ENCODE assay signal across 8 mouse cellular contexts in genomic region chr14:20891941-20892402, GRCm38 (mm10). TPM values are rescaled to one million over a fixed set of nuclear protein-coding genes. Genes with fewer than 3 reads are reported as not detected.
DNase-seq lines count a peak whose midpoint lies in the region; ATAC-seq and TF ChIP-seq lines count a peak whose summit lies in the region.

No protein-coding gene starts in this region.

- H3K27me3 ChIP-seq in kidney, embryonic 16.5 days (ENCODE audit: insufficient read depth, low read length), result no peaks in the 10 kb centered on the region
- H3K27me3 ChIP-seq in midbrain, embryonic 15.5 days (replicated peaks), result no peaks in the 10 kb centered on the region

- intact Hi-C loops in left cerebral cortex, postnatal 25 days (cut with DNase I), result no loop called here

- no peak for TF ChIP-seq CTCF in embryonic fibroblast, embryonic 13.5 days (IDR thresholded peaks at IDR 0.05; ENCODE audit: borderline replicate concordance, insufficient read depth, low read length)

- 20% methylated on average over 9 of the region's 9 CpGs for WGBS in kidney, embryonic 16.5 days
- 35% methylated on average over 9 of the region's 9 CpGs for WGBS in midbrain, embryonic 15.5 days

- H3K4me2 ChIP-seq in kidney, embryonic 16.5 days (replicated peaks; ENCODE audit: low read depth, low read length), result no peak overlapping the region
- no peak overlapping the region for H3K4me2 ChIP-seq in midbrain, embryonic 15.5 days

- DNase-seq in kidney, adult 18-20 months, result no peak
- peak; percentile 46 for DNase-seq in heart, postnatal 4 days
- DNase-seq in left cerebral cortex, postnatal 25 days (ENCODE audit: low spot score in 2 of 2), result peak; percentile 11 to 85
- no peak for DNase-seq in T-cell, adult 2 months (ENCODE audit: low spot score)
- no peak for DNase-seq in testis, postnatal 10 days (ENCODE audit: low spot score)

- TF ChIP-seq POLR2A in embryonic fibroblast, embryonic 13.5 days (IDR thresholded peaks at IDR 0.05; ENCODE audit: low read depth, low read length), result peak; percentile 14; the same call in 1 of the 2 replicates

- H3K36me3 ChIP-seq in kidney, embryonic 16.5 days (ENCODE audit: insufficient read depth, low read length), result no peaks in the 10 kb centered on the region
- no peaks in the 10 kb centered on the region for H3K36me3 ChIP-seq in midbrain, embryonic 15.5 days (replicated peaks)

- peak overlapping the region; percentile 44 for H3K27ac ChIP-seq in kidney, embryonic 16.5 days (ENCODE audit: low read length)
- H3K27ac ChIP-seq in embryonic fibroblast, embryonic 13.5 days (ENCODE audit: insufficient read depth, low read length), result peak overlapping the region; percentile 100
- no peak overlapping the region for H3K27ac ChIP-seq in midbrain, embryonic 15.5 days

- H3K4me3 ChIP-seq in kidney, embryonic 16.5 days (ENCODE audit: low read length), result no peak overlapping the region
- no peak overlapping the region for H3K4me3 ChIP-seq in embryonic fibroblast, embryonic 13.5 days (ENCODE audit: insufficient read depth, low read length)
- H3K4me3 ChIP-seq in midbrain, embryonic 15.5 days, result no peak overlapping the region

- ATAC-seq in kidney, embryonic 16.5 days (ENCODE audit: low FRiP score, low TSS enrichment), result peak; percentile 77
- 0 out of 2 replicates have a peak, but pooled peaks have one; percentile 37 for ATAC-seq in midbrain, embryonic 15.5 days (replicated peaks)

- H3K9me3 ChIP-seq in kidney, embryonic 16.5 days (ENCODE audit: low read length), result no peaks in the 10 kb centered on the region
- H3K9me3 ChIP-seq in midbrain, embryonic 15.5 days, result no peaks in the 10 kb centered on the region

- H3K4me1 ChIP-seq in kidney, embryonic 16.5 days (ENCODE audit: insufficient read depth, low read length), result peaks cover 15% of the 10 kb centered on the region
- H3K4me1 ChIP-seq in embryonic fibroblast, embryonic 13.5 days (ENCODE audit: control insufficient read depth, insufficient read depth, low read length), result peaks cover 19% of the 10 kb centered on the region
- no peaks in the 10 kb centered on the region for H3K4me1 ChIP-seq in midbrain, embryonic 15.5 days

- H3K9ac ChIP-seq in kidney, embryonic 16.5 days (replicated peaks; ENCODE audit: low read length), result no peak overlapping the region
- no peak overlapping the region for H3K9ac ChIP-seq in midbrain, embryonic 15.5 days

RNA-seq across cellular contexts. Expression of gene Vcl, which starts 37.2 kb away (rescaled TPM):
- polyA plus RNA-seq in kidney, embryonic 16.5 days (2015; fragmentation: Nextera tagmentation; extraction: Ambion mirVana), result 54.9 and 57.7 TPM in 2 replicates
- 494 and 636 TPM in 2 replicates for polyA plus RNA-seq in embryonic fibroblast, embryonic 13.5 days (2011; ENCODE audit: insufficient read length, low read depth, missing spikeins)
- total RNA-seq in heart, postnatal 4 days (2021), result 100 to 1,000 TPM; 200 to 201 TPM
- 10 to 100 TPM; 24.0 to 24.7 TPM for total RNA-seq in left cerebral cortex, postnatal 25 days (2021)
- polyA plus RNA-seq in midbrain, embryonic 15.5 days (2015; fragmentation: Nextera tagmentation; extraction: Ambion mirVana), result 12.2 and 12.8 TPM in 2 replicates

RNA-seq across cellular contexts. Expression of gene Plau, which starts 55.5 kb away (rescaled TPM):
- polyA plus RNA-seq in kidney, embryonic 16.5 days (2015; fragmentation: Nextera tagmentation; extraction: Ambion mirVana), result 21.7 and 21.8 TPM in 2 replicates
- polyA plus RNA-seq in embryonic fibroblast, embryonic 13.5 days (2011; ENCODE audit: insufficient read length, low read depth, missing spikeins), result 75.9 and 142 TPM in 2 replicates
- total RNA-seq in heart, postnatal 4 days (2021), result 10 to 100 TPM; 11.1 to 11.9 TPM
- total RNA-seq in left cerebral cortex, postnatal 25 days (2021), result 1 to 10 TPM; 5.9 to 7.8 TPM
- 0.23 and 0.31 TPM in 2 replicates for polyA plus RNA-seq in midbrain, embryonic 15.5 days (2015; fragmentation: Nextera tagmentation; extraction: Ambion mirVana)

Comparison
In these comparisons a context has a peak if more than half of its experiments do, and no peak if none do; other contexts are left out.
1. DNase-seq: peak in heart, postnatal 4 days (single experiment) and left cerebral cortex, postnatal 25 days (2 of 2); none in kidney, adult 18-20 months (single experiment), T-cell, adult 2 months (single experiment) and testis, postnatal 10 days (single experiment).
2. RNA of gene Plau, which starts 55.5 kb away (polyA plus RNA-seq): 75.9 to 142 TPM in embryonic fibroblast, embryonic 13.5 days and 21.7 to 21.8 TPM in kidney, embryonic 16.5 days; 0.23 to 0.31 TPM in midbrain, embryonic 15.5 days; every median in the first group is over 10 times any median in the second.